Mouse (Mus musculus) cerebellum, postnatal 10 days (tissue): Measurements from ENCODE around the gene Pitpnm2.

Experiments used
- DNase-seq, 2 experiments: peaks; one replicate each; pipeline ENCODE4 v3.0.0; 2021; ENCODE audit warnings: mixed read lengths in 2 of 2

The Pitpnm2 gene

DNA sequence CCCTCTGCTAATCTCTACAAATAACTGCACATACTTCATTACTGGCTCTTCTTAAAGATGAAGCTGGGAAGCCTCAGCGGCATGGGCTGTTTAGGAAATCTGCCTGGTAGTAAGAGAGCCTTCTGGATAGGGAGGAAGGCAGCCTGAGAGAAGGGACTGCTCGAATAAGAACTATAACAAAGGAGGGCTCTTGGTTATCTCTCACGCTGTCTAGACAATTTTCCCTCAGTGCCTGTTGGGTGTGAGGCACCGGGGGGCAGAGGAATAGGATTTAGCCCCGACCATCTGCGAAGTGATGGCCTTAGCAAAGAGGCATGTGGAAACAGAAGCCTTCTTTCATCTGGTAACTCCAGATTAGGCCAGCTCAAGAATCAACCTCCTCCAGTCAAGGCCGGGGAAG, 2.3 kb downstream of the Pitpnm2 start:
- no peak for DNase-seq

DNA sequence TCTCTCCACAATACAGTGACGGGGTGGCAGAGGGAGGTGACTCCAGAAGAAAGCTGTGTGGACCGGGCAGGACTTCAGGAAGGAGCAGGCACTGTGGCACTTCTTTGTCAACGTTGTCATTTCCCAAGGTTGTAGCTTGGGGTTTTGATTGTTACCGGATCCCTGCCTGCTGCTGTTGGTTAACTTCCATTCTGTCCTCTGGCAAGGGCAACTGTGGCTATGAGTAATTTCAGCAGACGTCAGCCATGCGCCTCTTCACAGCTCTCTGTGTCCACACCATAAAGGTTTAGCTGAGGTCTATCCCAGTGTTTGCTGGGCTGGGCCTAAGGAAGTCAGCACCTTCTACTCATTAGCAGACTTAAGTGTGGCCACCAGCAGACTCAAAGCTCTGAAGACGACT, 4.7 kb downstream of the Pitpnm2 start:
- no peak for DNase-seq

GRCm38 (mm10) chr5:124244449-124244848, 5.1 kb downstream of the Pitpnm2 start:
- no peak for DNase-seq

DNA sequence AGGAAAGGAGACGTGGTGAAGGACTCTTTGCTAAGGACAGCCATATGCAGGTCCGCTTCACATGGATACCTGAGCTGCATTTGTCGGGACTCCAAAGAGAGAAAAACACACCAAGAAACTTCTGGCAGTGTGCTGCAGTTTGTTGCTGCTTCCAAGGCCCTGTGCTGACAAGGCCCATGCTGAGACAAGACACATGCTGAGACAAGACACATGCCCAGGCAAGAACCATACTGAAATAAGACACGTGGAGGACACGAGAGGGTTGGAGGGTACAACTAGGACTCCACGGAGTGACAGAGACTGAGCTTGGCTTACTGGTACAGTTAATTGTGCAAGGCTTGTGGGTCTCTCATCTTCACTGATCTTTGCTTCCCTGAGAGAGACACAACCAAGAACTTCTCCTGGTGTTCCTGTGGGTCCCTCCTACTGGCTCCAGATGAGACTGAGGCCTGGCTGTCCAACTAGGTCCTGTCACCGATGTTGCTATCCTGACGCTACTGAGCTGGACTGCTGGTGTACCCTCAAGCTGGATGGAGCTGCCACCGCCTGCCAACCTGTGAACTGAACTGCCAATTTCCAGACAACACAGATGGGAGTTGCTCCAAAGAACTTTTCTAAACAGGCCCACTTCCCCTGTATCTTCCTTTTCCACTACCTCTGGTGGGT, 6.2 kb downstream of the Pitpnm2 start:
- no peak for DNase-seq

DNA sequence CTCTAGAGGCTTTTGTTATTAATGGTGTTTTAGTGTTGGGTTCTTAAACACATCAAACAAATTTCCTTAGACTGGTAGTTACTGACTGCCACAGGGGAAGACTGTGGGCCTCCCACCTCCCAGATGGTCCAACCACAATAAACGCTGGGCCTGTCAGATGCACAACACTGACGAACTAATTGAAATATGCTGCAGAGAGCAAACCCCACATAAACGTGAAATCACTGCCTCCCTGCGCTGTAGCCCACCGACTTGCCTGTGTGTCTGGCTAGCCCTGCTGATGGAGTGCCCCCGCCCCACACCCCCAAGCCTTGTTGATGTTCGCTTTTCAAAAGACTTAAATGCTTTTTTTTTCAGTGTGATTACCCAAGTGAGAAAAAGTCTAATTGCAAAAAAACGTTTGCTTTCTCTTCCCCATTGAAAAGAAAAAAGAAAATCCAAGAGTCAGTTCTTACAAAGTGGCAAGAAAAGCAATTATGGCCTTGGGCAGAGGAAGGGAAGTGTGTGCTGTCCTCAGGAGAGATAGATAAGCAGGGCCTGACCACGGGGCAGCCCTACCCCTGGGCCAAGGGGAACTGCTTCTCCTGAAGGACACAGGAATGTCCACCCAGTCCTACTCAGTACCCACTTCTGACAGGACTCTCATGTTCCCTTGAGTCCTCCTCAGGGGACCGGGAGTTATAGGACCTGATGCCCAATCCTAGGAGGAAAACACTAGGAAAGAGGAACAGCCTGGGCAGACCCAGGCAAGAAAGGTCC, 7.7 kb downstream of the Pitpnm2 start:
- no peak for DNase-seq

DNA sequence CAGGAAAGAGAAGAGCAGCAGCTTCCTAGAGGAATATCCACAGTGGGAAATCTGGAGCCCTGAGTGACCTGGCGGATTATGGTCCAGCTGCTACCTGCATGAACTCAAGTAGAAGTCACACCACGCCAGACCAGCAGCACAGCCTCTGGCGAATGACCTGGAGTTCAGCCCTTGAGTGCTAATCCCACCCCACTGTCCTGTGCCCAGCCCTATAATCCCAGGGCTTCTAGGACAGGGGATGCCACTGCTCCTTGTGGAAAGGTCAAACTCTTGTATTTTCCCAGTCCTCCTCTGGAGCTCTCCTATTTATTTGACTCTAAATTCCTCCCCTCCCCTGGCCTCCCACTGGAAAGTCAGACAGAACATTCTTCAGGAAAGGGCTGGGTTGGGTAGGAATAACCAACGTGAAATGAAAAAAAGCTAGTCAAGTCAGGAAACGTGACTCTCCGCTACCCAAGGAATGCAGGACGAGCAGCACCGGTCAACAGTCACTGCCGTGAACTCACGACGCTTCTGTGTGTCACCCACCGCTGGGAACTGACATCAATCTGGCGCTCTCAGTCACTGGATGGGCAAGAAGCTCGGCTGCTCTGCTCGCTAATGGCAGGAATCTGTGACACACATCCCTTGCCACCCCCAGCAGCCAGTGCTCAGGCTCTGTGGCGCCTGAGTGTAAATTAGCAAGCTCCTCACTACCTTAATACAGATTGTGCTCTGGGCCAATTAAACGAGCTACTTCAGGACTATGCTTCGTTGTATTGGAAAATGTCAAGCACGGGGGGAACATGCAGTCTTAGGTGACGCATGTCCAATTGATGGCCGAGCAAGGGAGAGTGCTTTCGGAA, 8.5 kb downstream of the Pitpnm2 start:
- DNase-seq: peak; percentile 33 to 38

DNA sequence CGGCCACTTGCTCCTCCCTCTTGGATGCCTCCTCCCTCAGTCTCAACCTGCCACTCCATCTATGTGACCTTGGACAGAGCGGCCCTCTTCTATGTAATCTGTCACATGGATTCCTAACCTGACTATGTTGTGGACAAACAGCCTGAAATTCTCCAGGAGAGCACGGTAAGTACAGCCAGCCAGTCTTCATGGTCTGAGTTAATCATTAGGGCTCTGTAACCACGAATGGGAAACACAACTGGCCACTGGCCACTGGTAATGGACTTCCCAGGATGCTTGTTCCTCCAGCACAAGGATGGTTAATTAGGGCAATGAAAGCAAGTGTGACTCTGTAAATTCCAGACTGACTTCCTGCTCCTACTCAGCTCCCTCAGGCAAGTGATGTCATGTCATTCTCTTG, 13.4 kb downstream of the Pitpnm2 start:
- DNase-seq: no peak

- no peak for DNase-seq
Measured at GRCm38 (mm10) chr5:124234778-124235177, 14.8 kb downstream of the Pitpnm2 start.

DNA sequence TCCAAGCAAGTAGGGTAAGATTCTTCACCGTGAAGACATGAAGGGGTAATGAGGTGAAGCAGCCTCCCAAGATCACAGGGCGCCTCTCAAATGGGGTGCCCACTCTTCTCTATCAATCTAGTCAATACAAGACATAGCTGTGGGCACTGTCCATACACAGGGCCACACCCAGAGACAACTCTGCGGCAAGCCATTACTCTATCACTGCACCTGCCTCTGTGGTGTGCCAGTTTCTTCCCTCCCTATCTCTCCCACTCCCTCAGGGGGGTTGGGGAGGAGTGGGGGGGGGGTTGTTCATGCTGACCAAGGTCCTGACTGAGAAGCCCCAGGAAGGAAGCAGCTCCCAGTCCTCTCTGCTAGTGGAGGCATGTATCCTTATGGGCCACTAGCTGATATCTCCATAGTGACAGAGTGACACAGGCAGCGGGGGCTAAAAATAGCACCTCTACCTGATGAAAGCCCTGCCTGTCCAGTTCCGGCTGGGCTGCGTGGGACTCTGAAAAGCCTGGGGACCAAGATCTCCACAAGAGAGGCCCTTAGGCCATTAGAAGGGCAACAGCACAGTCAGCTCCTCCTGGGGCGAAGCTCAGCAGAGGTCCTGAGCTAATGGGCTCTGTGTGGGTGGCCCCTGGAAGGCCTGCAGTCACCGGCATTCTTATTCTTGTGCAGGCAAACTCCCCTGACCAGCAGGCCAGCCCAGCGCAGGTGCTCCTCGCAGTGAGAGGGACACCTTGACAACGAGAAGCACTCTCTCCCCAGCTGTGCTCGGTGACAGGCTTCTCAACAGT, 15.5 kb downstream of the Pitpnm2 start:
- peak; percentile 26 to 47 for DNase-seq

DNA sequence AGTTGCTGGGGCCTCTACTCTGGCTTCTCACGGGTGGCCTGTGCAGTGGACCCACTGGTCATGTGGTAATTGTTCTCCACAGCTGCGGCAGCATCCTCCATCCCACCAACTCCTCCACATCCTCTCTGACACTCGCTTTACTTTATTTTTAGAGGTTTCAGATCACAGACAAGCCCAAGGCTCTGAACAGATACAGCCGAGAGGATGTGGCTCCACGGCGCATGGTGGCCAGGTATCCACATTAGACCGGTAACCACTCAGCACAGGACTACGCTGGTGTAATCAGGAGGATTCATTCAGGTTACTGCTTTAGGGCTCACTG, 16.5 kb downstream of the Pitpnm2 start:
- no peak for DNase-seq

GRCm38 (mm10) chr5:124232360-124233143, 17.0 kb downstream of the Pitpnm2 start:
- no peak for DNase-seq

DNA sequence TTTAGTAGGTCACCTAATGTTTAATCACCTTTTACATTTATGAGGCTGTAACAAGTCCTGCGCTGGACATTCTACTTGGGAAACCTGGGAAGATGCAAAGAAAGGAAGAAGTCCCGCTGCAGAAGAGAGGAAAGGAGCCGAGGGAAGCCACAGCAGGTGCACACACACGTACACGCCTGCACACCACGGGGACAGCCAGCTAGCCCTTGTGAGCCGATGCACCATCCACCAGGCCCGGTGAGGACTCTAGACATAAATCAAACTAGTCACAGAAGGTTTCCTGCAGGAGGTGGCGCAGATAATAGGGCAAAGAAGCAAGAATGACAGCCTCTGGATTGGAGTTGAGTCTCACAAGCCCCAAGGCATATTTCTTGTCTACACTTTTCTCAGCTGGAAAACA, 19.1 kb downstream of the Pitpnm2 start:
- DNase-seq: no peak

- DNase-seq: no peak
Measured at GRCm38 (mm10) chr5:124227193-124227592, 22.4 kb downstream of the Pitpnm2 start.

- no peak for DNase-seq
Measured at GRCm38 (mm10) chr5:124226494-124226893, 23.1 kb downstream of the Pitpnm2 start.

DNA sequence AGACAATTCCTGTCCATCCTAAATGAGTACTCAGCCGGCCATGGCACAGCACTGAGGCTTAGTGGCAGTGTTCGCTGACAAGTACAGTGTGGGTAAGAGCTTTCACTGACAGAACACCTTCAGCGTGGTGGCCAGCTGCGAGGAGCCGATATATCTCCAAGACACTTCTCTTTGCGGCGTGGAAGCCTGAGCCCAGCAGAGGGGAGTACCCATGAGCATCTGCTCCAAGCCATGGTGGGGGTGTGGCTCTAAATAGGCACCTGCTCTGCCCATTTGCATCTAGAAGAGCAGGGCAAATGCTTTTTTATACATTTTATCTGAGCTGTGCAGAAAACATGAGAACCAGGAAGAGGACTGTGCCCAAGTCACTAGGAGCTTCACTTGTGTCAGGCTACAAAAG, 23.7 kb downstream of the Pitpnm2 start:
- DNase-seq: no peak

GRCm38 (mm10) chr5:124224321-124225092, 25.1 kb downstream of the Pitpnm2 start:
- peak in 1 of 2 experiments; percentile 35 for DNase-seq

- DNase-seq: no peak
Measured at GRCm38 (mm10) chr5:124223574-124223973, 26.0 kb downstream of the Pitpnm2 start.

- no peak for DNase-seq
Measured at GRCm38 (mm10) chr5:124222696-124223095, 26.9 kb downstream of the Pitpnm2 start.

GRCm38 (mm10) chr5:124221736-124222040, 27.9 kb downstream of the Pitpnm2 start:
- DNase-seq: no peak

DNA sequence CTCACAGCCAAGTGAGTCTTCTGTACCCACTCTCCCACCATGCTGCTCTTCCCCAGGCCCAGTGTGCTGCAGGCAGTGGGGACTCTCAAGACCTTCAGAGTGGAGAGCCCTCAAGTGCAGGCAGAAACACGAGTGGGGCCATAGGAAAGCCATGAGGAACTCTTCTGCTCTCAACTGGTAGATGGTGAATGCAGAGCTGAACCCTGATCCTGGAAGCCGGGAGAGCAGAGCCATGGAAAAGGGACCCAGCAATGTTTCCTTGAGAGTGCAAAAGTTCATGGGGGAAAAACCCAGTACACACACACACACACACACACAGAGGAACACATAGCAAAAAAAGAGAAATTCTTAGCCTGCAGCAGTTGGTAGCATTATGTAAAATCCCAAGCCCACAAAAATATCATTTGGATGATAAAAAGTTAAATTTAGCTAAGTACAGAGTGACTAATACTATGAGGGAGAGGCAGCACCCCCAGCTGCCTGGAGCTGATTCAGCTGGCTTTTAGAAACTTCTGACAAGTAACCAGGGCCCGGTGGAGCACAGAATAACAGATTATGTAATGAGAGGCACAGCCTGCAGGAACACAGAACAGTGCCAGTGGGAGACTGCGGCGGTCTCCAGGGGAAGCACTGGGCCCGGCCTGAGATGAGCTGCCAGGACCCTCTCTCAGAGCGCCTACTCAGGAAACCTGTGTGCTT, 28.4 kb downstream of the Pitpnm2 start:
- DNase-seq: peak in 1 of 2 experiments; percentile 45

GRCm38 (mm10) chr5:124220551-124220950, 29.0 kb downstream of the Pitpnm2 start:
- no peak for DNase-seq
